Mouse (Mus musculus) neural tube, embryonic 15.5 days (tissue): Measurements from ENCODE around the gene Nfib. TPM values are rescaled to one million over a fixed set of nuclear protein-coding genes. Genes with fewer than 3 reads are reported as not detected.

ENCODE experiments used
- ATAC-seq: fragments of 200-750 bp; cut with Nextera tagmentation; 2 replicates; pipeline ENCODE4 v1.8.0; 2017; ENCODE audit warnings: mild to moderate bottlenecking, moderate TSS enrichment, moderate library complexity; ENCODE audit not compliant: low FRiP score
- H3K27ac ChIP-seq: fragments of 300-500 bp; sonication (generic); replicated peaks from 2 replicates; pipeline ENCODE4 v1.5.1; 2015; ENCODE audit warnings: mild to moderate bottlenecking, inconsistent platforms
- H3K27me3 ChIP-seq: fragments of 300-500 bp; sonication (generic); replicated peaks from 2 replicates; pipeline ENCODE4 v1.6.1; 2015; ENCODE audit warnings: inconsistent platforms
- H3K36me3 ChIP-seq: fragments of 300-500 bp; sonication (generic); 2 replicates; pipeline ENCODE4 v1.6.1; 2015; ENCODE audit warnings: inconsistent platforms
- H3K4me1 ChIP-seq: fragments of 300-500 bp; sonication (generic); 2 replicates; pipeline ENCODE4 v1.6.1; 2015; ENCODE audit warnings: inconsistent platforms
- H3K4me2 ChIP-seq: fragments of 300-500 bp; sonication (generic); 2 replicates; pipeline ENCODE4 v1.6.1; 2015; ENCODE audit warnings: inconsistent platforms, mild to moderate bottlenecking, moderate library complexity
- H3K4me3 ChIP-seq: fragments of 300-500 bp; sonication (generic); replicated peaks from 2 replicates; pipeline ENCODE4 v1.5.1; 2015; ENCODE audit warnings: mild to moderate bottlenecking, inconsistent platforms
- H3K9ac ChIP-seq: fragments of 300-500 bp; sonication (generic); replicated peaks from 2 replicates; pipeline ENCODE4 v1.6.1; 2015; ENCODE audit warnings: mild to moderate bottlenecking, inconsistent platforms
- H3K9me3 ChIP-seq: fragments of 300-500 bp; sonication (generic); replicated peaks from 2 replicates; pipeline ENCODE4 v1.6.1; 2016; ENCODE audit warnings: inconsistent platforms
- WGBS: fragments of 180-500 bp; shearing (Covaris S2); methylation state at CpG from one replicate; pipeline ENCODE4 v1.1.7; 2015; ENCODE audit warnings: mixed read lengths; 5-methylcytosine and 5-hydroxymethylcytosine counted together
- polyA plus RNA-seq: library from polyadenylated mRNA; unstranded; fragments of >200 nt; fragmentation: Nextera tagmentation; extraction: Ambion mirVana; gene quantifications from 2 replicates; pipeline ENCODE4 v1.2.1, GENCODE M21; 2015

Gene Nfib
- polyA plus RNA-seq, 1 experiment from 2014 or later, result 58.4 TPM

GRCm38 (mm10) chr4:82535606-82536434 is 169.7 kb downstream of the Nfib start:
- H3K9ac ChIP-seq, result no peak overlapping the region
- no peaks in the 10 kb centered on the region for H3K9me3 ChIP-seq
- 52% methylated on average over 6 of the region's 6 CpGs for WGBS
- H3K27me3 ChIP-seq, result peaks cover 28% of the 10 kb centered on the region
- peak overlapping the region; percentile 66; the same call in 1 of the 2 replicates for H3K27ac ChIP-seq
- no peaks in the 10 kb centered on the region for H3K36me3 ChIP-seq
- peak overlapping the region; percentile 34; the same call in 1 of the 2 replicates for H3K4me3 ChIP-seq
- H3K4me1 ChIP-seq, result peaks cover 69% of the 10 kb centered on the region
- H3K4me2 ChIP-seq, result peak overlapping the region; percentile 70
- ATAC-seq, result no peak

GRCm38 (mm10) chr4:82533231-82533630 is 172.3 kb downstream of the Nfib start:
- ATAC-seq, result peak; percentile 73
- Histone ChIP-seq H3K27me3 (peaks cover 22% of the 10 kb centered on the region), H3K36me3 (no peaks in the 10 kb centered on the region), H3K9ac (no peak overlapping the region), H3K27ac (peak overlapping the region; percentile 84), H3K4me3 (no peak overlapping the region), H3K4me1 (peaks cover 64% of the 10 kb centered on the region), H3K9me3 (no peaks in the 10 kb centered on the region), H3K4me2 (peak overlapping the region; percentile 28)
- 2% methylated on average over 3 of the region's 3 CpGs for WGBS

GRCm38 (mm10) chr4:82532443-82533191 is 172.9 kb downstream of the Nfib start:
- Histone ChIP-seq H3K4me2 (peak overlapping the region; percentile 28), H3K9me3 (no peaks in the 10 kb centered on the region), H3K27me3 (peaks cover 22% of the 10 kb centered on the region), H3K4me3 (no peak overlapping the region), H3K36me3 (no peaks in the 10 kb centered on the region), H3K9ac (peak overlapping the region; percentile 3; the same call in 1 of the 2 replicates), H3K4me1 (peaks cover 58% of the 10 kb centered on the region), H3K27ac (peak overlapping the region; percentile 84)
- 13% methylated on average over 11 of the region's 11 CpGs for WGBS
- peak; percentile 79 for ATAC-seq

- ATAC-seq, result no peak
- H3K9ac ChIP-seq, result no peak overlapping the region; the same call in 1 of the 2 replicates
- 40% methylated on average over 5 of the region's 5 CpGs for WGBS
These were observed 173.6 kb downstream of the Nfib start for GRCm38 (mm10) chr4:82531977-82532376.

GRCm38 (mm10) chr4:82530875-82531353 is 174.6 kb downstream of the Nfib start:
- WGBS, result 65% methylated on average over 3 of the region's 3 CpGs
- H3K36me3 ChIP-seq, result no peaks in the 10 kb centered on the region
- ATAC-seq, result no peak

More at GRCm38 (mm10) chr4:82531977-82532376, 173.6 kb downstream of the Nfib start:
- H3K27me3 ChIP-seq, result peaks cover 22% of the 10 kb centered on the region
- H3K9me3 ChIP-seq, result no peaks in the 10 kb centered on the region
- peaks cover 52% of the 10 kb centered on the region for H3K4me1 ChIP-seq
- peak overlapping the region; percentile 84 for H3K27ac ChIP-seq
- no peaks in the 10 kb centered on the region for H3K36me3 ChIP-seq
- H3K4me3 ChIP-seq, result no peak overlapping the region
- peak overlapping the region; percentile 28 for H3K4me2 ChIP-seq

GRCm38 (mm10) chr4:82528978-82529377 is 176.6 kb downstream of the Nfib start:
- no peaks in the 10 kb centered on the region; the same call in 1 of the 2 replicates for H3K27me3 ChIP-seq

More at GRCm38 (mm10) chr4:82530875-82531353, 174.6 kb downstream of the Nfib start:
- H3K9me3 ChIP-seq, result no peaks in the 10 kb centered on the region
- H3K4me3 ChIP-seq, result no peak overlapping the region
- no peak overlapping the region for H3K9ac ChIP-seq
- H3K27ac ChIP-seq, result peak overlapping the region; percentile 84
- peaks cover 16% of the 10 kb centered on the region for H3K27me3 ChIP-seq
- no peak overlapping the region for H3K4me2 ChIP-seq
- H3K4me1 ChIP-seq, result peaks cover 41% of the 10 kb centered on the region

GRCm38 (mm10) chr4:82519935-82520334 is 185.6 kb downstream of the Nfib start:
- Histone ChIP-seq H3K4me1 (no peaks in the 10 kb centered on the region), H3K27me3 (no peaks in the 10 kb centered on the region), H3K27ac (no peak overlapping the region), H3K9ac (no peak overlapping the region), H3K4me3 (no peak overlapping the region), H3K4me2 (no peak overlapping the region), H3K9me3 (no peaks in the 10 kb centered on the region), H3K36me3 (no peaks in the 10 kb centered on the region)
- no peak for ATAC-seq
- WGBS, result 73% methylated on average over 4 of the region's 4 CpGs

More at GRCm38 (mm10) chr4:82528978-82529377, 176.6 kb downstream of the Nfib start:
- no peaks in the 10 kb centered on the region for H3K36me3 ChIP-seq
- H3K4me1 ChIP-seq, result peaks cover 31% of the 10 kb centered on the region
- H3K9ac ChIP-seq, result no peak overlapping the region
- H3K4me3 ChIP-seq, result no peak overlapping the region
- H3K27ac ChIP-seq, result no peak overlapping the region
- no peak for ATAC-seq
- no peaks in the 10 kb centered on the region for H3K9me3 ChIP-seq
- H3K4me2 ChIP-seq, result no peak overlapping the region
- 50% methylated on average over 2 of the region's 2 CpGs for WGBS

- Histone ChIP-seq H3K4me2 (no peak overlapping the region), H3K4me1 (0 out of 2 replicates have a peak, but pooled peaks cover 3% of the 10 kb centered on the region), H3K9me3 (no peaks in the 10 kb centered on the region), H3K27ac (no peak overlapping the region), H3K4me3 (no peak overlapping the region), H3K9ac (no peak overlapping the region), H3K27me3 (no peaks in the 10 kb centered on the region), H3K36me3 (no peaks in the 10 kb centered on the region)
- WGBS, result 85% methylated on average over 1 of the region's 1 CpGs
- ATAC-seq, result no peak
These were observed 187.4 kb downstream of the Nfib start for GRCm38 (mm10) chr4:82518132-82518531.

- Histone ChIP-seq H3K4me3 (no peak overlapping the region), H3K9me3 (no peaks in the 10 kb centered on the region), H3K27me3 (no peaks in the 10 kb centered on the region), H3K4me1 (peaks cover 6% of the 10 kb centered on the region), H3K9ac (no peak overlapping the region), H3K4me2 (no peak overlapping the region), H3K36me3 (no peaks in the 10 kb centered on the region), H3K27ac (no peak overlapping the region; the same call in 1 of the 2 replicates)
- WGBS, result 66% methylated on average over 7 of the region's 7 CpGs
- no peak for ATAC-seq
These were observed 188.2 kb downstream of the Nfib start for GRCm38 (mm10) chr4:82517311-82517710.

- Histone ChIP-seq H3K4me3 (no peak overlapping the region), H3K36me3 (no peaks in the 10 kb centered on the region), H3K9ac (no peak overlapping the region), H3K27me3 (no peaks in the 10 kb centered on the region), H3K4me1 (peaks cover 15% of the 10 kb centered on the region), H3K27ac (no peak overlapping the region), H3K9me3 (no peaks in the 10 kb centered on the region), H3K4me2 (no peak overlapping the region)
- no peak for ATAC-seq
- WGBS, result 72% methylated on average over 6 of the region's 6 CpGs
These were observed 189.2 kb downstream of the Nfib start for GRCm38 (mm10) chr4:82516211-82516795.

GRCm38 (mm10) chr4:82514921-82515320 is 190.6 kb downstream of the Nfib start:
- no peak overlapping the region for H3K9ac ChIP-seq
- no peak overlapping the region for H3K27ac ChIP-seq
- H3K4me2 ChIP-seq, result no peak overlapping the region
- ATAC-seq, result no peak
- H3K4me3 ChIP-seq, result no peak overlapping the region
- no peaks in the 10 kb centered on the region for H3K9me3 ChIP-seq
- WGBS, result 91% methylated on average over 8 of the region's 8 CpGs
- H3K27me3 ChIP-seq, result no peaks in the 10 kb centered on the region
- H3K36me3 ChIP-seq, result no peaks in the 10 kb centered on the region
- H3K4me1 ChIP-seq, result peaks cover 19% of the 10 kb centered on the region
